Mouse (Mus musculus) ES-E14 (cell line): Measurements from ENCODE around the gene Vwf.

ENCODE experiments used
- CHD2 ChIP-seq: IDR thresholded peaks from 2 replicates; pipeline ENCODE4 v1.6.1; 2014; ENCODE audit warnings: mild to moderate bottlenecking, low read depth, low read length, inconsistent platforms
- HCFC1 ChIP-seq: IDR thresholded peaks from 2 replicates; pipeline ENCODE4 v1.6.1; 2012; ENCODE audit warnings: low read length, inconsistent platforms, borderline replicate concordance; ENCODE audit not compliant: insufficient read depth
- ZC3H11A ChIP-seq: IDR thresholded peaks from 2 replicates; pipeline ENCODE4 v1.6.1; 2012; ENCODE audit warnings: low read depth, mild to moderate bottlenecking, inconsistent platforms, low read length, borderline replicate concordance
- ZNF384 ChIP-seq: IDR thresholded peaks from 2 replicates; pipeline ENCODE4 v1.6.1; 2012; ENCODE audit warnings: low read depth, low read length, inconsistent platforms

DNA sequence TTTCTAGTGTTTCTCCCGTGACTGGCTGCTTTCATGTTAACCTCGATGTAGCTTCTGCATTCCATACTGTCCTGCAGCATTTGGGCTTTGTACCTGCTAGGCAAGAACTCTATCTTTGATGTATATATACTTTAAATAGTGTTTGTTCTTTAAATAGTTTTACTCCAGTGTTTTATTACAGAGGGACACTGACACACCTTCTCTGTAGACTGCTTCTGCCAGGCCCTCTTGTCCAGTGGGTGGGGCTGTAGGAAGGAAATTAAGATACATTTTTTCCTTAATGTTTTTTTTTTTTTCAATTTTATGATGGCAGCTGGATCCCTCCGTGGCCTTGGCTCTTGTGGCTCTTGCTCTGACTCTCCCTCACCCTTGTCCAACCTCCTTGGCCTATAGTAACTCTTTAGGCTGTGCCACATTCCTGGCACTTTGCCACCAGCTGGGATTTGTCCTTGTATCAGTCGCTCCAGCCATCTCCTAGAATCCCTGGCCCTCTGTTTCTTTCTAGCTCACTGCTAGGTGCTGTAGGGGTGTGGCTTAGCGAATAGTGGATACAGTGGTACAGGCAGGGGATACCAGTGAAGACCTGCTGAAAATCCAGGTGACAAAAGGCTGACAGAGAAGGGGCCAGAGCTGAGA lies 24.9 kb upstream of the Vwf start:
- TF ChIP-seq ZNF384 = no peak
- no peak for TF ChIP-seq HCFC1
- TF ChIP-seq ZC3H11A = no peak
- TF ChIP-seq CHD2 = no peak
